Mouse (Mus musculus): ENCODE results near the gene Lurap1.

The Lurap1 gene

DNA sequence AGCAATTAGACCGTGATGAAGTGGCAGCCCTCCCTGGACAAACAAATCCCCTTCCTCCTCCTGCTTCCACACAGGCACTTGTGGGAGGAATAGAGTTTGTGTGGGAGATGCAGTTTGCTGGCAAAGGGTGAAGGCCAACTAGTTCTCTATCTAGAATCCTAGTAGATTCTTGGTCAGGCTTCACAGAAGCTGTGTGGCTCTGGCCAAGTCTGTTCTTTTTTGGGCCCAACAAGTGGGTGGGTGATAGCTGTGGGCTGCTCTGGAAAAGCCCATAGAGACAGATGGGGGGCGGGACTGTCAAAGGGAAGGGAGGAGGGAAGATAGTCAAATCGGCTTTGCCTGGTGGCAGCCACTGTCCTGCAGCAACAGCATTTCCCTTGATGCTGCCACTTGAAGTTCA, 9.6 kb upstream of the Lurap1 start:
- DNase-seq (ENCODE audit: low spot score in 2 of 2), result no peak

DNA sequence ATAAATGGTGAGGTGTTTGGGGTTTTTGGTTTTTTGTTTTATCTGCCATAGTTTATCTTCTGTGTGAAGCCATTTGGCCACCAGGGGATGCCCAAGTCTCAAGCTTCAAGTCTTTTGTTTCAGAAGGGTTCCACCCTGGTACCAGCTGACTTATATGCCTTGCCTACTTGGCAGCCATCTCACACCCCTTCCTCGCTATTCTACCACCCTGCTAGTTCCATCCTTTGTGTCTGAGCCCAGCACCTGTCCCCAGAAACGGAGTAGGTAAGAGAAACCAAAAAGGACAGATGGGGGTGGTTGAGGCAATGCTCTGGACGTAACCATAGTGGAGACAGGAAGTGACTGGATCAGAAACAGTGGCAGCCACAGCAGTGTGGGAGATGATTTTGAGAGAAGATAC, 8.8 kb upstream of the Lurap1 start:
- peak in 1 of 2 experiments; percentile 39 for DNase-seq (ENCODE audit: low spot score in 2 of 2)

DNA sequence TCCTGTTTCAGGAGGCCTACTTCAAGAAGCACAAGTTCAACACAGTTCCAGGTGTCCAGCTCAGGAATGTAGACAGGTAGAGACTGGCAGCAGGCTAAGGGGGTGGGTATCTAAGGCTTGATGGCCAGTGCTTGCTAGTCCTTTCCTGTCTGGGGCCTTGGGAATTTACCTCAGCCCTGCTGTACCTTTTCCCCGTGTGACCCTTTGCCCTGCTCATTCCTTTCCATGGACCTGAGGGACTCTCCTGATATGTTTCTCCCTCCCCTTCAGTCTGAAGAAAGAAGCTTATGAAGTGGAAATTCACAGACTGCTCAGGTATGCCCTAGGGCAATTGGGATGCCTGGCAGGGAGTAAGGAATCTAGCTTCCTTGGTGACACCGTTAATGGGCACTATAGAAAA, 6.7 kb upstream of the Lurap1 start:
- no peak for DNase-seq (ENCODE audit: low spot score in 2 of 2)

DNA sequence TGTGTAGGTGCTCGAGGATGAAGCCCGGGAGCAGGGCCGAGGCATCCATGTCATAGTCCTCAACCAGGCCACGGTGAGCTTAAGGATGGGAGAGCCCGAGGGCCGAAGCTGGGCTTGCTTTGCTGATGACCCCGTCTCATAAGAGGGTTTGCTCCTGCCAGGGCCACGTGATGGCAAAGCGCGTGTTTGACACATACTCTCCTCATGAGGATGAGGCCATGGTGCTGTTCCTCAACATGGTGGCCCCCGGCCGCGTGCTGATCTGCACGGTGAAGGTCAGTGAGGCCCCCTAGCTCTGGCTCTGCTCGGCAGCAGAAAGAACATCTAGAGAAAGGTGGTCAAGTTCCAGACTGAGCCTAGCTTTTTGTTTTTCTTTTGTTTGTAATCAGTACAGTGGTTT, 1.6 kb upstream of the Lurap1 start:
- DNase-seq (ENCODE audit: low spot score in 2 of 2), result no peak

DNA sequence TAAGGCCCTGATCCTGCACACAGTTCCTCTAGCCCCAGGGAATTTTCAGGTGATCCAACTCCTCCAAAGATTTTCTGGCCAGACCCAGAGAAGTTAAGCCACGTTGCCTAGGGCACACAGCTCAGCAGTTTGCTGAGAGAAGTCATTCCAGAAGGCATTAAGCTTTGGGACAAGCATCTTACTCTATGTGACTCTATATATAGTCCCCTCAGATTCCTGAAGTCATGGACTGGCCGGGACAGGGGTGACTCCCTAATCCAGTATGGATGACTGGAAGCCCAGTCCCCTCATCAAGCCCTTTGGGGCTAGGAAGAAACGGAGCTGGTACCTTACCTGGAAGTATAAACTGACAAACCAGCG, 296 bp downstream of the Lurap1 start:
- no peak for DNase-seq (ENCODE audit: low spot score in 2 of 2)

DNA sequence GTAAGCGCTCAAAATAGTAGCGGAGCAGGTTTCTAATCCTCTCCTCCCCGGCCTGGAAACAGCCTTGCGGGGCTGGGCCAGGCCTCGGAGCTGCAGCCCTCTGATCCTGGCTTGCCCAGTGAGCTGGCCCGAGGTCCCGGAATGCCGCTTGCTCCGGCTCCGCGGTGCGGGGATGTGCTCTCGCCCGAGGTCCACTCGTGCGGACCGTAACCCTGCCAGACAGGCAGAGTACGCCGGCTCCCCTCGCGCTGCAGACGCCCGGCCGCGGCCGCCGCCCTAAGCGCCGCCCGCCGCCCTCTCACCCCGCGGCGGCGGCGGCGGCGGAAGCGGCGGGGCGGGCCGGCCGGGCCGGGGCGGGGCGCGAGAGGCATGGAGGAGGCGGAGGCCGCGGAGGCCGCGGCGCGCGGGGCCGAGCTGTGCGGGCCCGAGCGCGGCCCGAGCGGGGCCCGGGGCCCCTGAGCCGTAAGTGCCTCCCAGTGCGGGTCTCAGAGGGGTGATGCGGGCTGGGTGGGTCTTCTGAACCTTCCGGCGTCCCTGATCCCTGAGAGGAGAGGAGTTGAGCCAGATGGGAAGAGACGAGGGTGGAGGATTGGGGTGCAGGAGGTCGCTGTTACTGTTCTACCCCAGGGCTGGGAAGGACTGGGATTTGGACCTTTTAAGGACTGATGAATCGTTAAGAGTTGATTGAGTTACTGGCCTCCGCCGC, 829 bp downstream of the Lurap1 start:
- DNase-seq (ENCODE audit: low spot score in 2 of 2), result peak; percentile 34 to 63

DNA sequence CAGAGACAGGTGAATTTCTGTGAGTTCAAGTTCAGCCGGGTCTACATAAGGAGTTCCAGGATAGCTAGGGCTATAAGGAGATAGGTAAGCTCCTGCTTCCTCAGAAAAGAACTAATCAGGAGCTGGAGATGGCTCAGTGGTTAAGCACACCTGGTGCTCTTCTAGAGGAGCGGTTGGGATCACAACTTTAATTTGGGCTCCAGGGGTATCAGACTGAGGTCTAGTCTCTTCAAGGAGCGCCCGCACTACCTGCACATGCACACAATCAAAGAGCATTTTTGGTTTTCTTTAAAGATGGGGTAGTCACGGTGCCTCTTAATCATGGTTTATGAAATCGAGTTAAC, 1.4 kb downstream of the Lurap1 start:
- DNase-seq (ENCODE audit: low spot score in 2 of 2), result no peak

DNA sequence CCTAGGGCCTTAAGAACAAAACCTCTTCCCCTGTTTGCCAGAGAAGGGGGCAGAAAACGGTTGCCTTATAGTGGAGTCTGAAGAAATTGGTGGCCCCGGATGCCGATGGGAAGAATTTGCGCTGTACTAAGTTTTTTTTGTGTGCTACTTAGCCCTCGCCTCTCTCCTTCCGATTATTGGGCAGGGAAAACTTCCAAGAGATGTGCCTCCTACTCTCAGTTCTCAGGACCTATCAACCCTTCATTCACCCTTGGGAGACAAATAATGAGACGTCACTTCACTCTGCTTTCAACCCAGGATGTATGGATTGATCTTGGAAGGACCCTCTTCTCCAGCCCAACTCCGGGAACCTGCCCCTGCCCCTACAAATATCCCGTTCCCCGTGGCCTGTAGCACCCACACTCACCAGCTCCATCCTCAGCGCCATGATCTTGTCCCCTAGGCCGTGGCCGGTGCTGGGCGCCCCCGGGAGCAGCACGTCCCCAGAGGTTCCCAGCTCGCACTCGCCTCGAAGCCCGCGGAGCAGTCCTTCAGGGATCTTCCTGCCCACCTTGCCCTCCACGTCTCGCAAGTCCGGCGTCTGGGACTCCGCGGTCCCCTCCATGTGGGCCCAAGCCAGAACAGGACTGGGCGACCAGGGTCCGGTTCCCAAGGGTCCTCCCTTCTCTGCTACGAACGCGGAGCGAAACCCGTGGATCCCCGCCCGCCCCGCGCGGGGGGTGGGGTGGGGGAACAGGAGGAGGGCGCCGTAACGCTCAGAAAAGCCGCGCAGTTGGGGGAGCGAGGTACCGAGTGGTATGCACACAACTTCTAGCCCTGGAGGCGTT, 7.0 kb downstream of the Lurap1 start:
- peak; percentile 29 to 52 for DNase-seq (ENCODE audit: low spot score in 2 of 2)

DNA sequence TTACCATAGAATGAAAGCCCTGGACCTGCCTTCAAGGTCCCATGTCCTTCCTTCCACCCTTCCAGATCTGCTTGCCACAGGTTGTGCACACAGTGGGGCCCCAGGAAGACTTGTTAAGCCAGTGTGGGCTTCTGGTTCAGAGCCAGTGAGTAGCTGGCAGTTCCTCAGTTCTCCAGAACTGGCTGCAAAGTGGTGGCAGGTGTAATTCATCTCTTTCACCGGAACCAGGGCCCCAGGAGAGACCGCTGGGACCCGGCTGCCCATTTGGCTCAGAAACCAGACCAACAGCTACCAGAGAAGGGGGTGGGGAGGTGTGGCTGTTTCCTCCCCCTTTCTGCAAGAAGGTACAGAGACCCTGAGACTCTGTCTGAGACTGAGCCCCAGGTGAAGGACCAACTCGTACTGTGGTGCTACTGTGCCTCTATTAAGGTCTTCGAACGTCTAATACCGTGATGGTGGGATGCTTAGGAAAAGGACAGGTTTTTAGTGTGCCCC, 7.8 kb downstream of the Lurap1 start:
- peak in 1 of 2 experiments; percentile 59 for DNase-seq (ENCODE audit: low spot score in 2 of 2)

DNA sequence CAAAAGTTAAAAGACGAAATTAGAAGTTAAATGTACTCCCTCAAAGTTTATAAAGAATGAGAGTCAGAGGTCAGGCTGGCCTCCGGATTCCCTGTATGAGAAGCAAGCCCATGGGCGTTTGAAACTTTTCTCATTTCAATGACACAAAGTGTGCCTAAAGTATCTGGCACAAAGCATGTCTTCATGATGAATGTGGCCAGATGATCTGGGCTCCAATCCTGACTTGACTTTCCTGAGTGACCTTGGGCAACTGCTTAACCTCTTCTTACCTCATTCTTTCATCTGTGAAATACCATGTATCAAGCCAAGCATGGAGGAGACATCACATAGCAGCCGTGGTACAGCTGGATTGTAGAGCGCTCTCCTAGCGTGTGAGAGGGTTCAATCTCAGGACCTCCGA, 8.9 kb downstream of the Lurap1 start:
- no peak for DNase-seq (ENCODE audit: low spot score in 2 of 2)

DNA sequence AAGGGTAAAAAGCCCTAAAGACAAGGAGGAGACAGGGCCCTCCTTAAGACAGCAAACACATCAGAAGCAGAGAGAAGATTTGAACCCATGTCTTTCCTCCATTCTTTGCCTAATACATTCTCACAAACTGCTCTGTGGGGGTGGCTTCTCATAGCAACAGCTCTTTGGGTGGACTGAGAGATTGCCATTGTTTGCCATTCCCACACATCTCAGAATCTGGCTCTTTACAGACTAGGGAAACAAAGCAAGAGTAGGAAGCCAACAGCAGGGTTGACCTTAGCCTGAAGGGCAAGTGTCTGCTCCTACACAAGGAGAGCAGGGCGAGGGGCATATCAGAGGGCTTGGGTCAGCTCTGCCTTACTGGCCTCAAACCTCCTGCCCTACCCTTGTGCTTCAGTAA, 9.4 kb downstream of the Lurap1 start:
- no peak for DNase-seq (ENCODE audit: low spot score in 2 of 2)

DNA sequence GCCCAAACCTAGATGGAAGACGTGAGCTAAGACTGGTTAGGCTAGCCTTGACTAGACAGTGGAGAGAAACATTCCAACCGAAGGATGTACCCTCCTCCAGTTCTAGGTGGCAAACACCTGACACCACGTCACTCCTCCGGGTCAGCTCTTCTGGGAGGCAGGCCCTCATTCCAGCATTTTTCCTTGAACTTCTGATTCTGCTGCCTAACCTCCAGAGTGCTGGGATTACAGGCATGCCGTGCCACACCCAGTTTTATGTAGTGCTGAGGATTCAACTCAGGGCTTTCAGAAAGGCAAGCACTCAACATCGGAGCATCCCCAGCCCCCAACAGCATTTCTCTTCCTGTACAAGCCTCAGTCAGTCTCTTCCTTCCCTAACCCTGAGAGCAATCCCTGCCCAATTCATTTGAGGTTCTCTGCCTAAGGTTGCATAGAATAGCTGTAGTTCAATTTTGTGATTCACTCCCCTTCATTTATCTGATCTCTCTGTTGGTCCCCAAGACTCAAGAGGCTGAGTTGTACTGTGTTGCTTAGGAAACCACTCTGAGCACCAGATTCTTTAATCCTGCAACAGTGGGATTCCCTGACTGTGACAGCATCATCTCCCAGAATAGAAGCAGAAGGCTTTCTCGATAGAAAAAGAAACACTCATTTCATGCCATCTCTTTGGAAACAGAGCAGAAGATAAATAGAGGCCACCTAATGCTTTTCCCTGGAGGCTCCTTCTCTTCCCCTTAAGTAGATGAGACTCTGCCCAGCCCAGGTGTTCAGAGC, 10.2 kb downstream of the Lurap1 start:
- DNase-seq (ENCODE audit: low spot score in 2 of 2), result no peak

DNA sequence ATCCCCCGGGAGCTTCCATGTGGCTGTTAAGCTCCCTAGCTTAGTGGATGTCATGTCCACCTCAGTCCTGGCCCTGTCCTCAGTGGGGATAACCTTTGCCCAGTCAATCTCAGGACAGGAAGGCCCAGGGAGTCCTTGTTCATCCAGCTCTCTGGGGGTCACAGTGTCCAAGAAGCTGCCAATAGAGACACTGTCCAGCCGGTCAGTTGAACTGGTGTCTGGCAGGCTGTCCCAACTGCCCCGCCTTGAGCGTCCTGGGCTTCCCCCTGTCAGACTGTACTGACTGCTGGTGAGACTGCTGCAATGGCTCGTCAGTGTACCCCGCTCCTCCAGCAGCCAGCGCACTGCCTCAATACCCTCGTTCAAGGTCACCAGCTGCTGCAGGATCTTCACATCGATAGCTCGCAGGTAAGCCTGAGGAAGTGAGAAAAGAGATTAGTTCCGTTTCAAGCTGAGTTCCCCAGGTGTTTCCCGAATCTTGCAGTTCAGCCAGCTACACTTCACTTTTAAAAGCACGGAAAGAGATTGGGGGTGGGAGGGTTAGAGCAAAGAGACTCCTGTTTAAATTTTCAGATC, 13.6 kb downstream of the Lurap1 start:
- no peak for DNase-seq (ENCODE audit: low spot score in 2 of 2)

DNA sequence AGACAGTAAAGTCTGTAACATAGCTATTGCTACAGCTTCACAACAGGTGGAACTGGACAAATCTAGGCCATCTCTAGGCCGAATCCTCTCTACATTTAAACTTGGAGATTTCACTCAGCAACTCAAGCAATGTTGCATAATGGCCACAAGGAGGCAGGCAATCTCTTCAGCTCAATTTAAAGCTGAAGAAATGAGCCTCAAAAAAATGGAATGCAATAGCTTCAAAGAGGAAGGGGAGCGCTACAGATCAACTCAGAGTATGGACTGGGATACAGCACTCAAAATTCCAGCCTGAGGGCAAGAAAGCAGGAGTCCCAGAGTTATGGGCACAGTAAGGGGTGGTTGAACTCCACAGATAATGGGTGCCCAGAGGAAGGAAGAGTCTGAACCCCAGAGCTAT, 16.1 kb downstream of the Lurap1 start:
- no peak for DNase-seq (ENCODE audit: low spot score in 2 of 2)

DNA sequence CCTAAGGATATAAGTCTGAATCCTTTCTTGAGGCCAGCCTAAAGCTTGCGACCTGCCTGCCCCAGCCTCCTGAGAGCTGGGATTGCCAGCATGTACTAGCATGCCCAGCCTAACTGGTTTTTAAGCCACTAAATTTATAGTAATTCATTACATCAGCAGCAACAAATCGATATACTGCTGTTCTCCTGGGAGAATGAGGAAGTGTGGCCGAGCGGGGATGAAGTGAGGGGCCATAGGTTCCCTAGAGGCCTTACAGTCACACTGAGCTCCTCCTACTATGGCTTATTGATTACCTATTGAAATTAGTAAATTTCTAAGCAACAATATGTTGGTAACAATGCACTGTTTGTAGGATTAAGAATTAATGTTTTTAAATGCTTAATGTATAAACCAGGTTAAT, 18.0 kb downstream of the Lurap1 start:
- no peak for DNase-seq (ENCODE audit: low spot score in 2 of 2)

DNA sequence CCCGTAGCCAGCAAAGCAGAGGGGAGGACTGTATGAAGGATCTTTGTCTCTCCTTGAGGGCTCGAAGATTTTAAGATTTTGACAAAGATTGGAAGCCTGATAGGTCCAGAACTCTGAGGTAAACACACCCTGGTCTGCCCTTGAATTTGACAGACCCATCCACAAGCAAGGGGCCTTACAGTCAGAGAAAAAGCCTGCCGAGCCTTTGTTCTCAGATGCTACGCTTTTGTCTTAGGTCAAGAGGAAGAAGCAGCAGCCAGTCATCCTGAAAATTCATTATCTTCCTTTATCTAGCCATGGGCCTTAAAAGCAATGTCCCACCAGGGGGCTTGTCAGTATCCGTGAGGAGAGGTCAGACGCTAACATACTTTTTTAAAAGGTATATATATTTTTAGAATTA, 23.2 kb downstream of the Lurap1 start:
- no peak for DNase-seq (ENCODE audit: low spot score in 2 of 2)

DNA sequence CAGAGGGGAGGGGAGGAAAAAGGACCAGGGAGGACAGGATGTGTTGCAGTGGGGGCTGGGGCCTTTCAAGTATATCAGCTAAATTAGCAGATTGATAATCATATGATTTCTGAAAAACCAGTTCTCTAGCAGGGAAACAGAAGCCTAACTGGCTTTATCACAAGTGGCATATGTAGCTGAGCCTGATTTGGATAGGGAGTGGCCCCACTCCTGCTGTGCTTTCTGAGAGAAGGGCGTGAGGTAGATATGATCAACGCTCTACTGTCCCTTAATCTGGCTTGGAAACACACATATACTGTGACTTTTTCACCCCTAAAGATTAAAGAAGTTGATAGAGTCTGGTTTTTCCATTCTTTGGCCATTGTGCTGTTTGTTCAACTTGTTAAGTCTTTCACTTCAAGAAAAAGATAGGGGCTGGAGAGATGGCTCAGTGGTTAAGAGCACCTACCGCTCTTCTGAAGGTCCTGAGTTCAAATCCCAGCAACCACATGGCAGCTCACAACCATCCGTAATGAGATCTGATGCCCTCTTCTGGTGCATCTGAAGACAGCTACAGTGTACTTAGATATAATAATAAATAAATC, 25.2 kb downstream of the Lurap1 start:
- DNase-seq (ENCODE audit: low spot score in 2 of 2), result no peak

DNA sequence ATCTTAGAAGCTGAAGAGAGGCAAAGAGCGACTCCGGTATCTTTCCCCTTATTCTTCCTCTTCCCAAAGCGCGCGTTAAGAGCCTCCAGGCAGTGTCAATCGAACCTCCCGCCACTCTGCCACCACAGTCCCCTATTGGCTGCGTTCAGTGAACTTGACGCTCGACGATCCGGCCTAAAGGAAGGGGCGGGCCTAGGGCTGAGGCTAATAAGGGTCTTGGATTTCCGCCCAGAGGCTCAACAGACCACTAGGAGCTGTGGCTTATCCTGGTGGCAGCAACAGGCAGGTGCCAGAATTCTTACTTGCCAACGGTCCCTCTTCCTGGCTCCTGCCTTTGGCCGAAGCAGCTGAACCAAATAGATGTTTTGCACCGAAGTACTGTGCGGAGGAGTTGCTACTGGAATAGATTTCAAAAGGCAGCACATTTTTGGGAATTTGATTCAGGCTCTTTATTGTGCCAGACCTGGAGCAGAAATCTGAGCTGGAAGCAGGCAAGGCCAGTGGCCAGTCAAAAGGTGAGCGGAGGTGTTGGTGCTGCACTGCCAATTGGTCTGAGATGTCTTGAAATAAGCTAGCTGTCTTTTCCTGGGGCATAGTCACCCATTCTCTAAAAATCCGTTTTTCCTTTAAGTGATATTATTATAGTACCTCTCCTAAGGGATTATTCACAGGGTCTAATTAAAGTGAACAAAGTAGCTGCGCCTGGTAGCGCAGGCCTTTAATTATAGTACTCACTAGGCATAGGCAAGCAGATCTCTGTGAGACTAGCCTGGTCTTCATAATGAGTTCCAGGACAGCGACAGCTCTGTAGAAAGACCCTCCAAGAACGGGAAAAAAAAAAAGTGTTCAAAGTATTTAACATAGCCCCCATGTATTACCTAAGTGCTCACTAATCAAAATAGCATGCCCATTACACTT, 27.3 kb downstream of the Lurap1 start, which contains the start of the genes Rad54l and Pomgnt1:
Rad54l (minus strand) TSS at position 89 of the 918 bp plus-strand sequence.
Pomgnt1 (plus strand) TSS at position 239 of the 918 bp plus-strand sequence.
- DNase-seq (ENCODE audit: low spot score in 2 of 2), result peak; percentile 59 to 79

DNA sequence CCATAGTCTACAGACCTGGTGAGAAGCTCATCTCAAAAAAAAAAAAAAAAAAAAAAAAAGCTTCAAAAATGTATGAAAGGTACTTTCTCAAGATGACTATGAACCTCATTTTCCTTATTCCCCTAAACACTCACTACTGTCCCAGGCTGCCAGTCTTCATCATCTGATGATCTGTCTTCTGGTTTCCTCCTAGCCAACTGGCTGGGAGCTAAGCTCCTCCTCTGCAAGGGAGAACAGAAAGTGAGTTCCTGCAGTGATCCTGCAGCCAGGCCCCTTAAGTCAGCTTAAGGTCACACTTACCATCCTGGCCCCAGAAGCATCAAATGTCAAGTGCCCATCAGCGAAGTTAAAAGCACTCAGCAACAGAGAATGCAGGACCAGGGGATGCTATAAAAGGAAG, 28.4 kb downstream of the Lurap1 start:
- no peak for DNase-seq (ENCODE audit: low spot score in 2 of 2)

DNA sequence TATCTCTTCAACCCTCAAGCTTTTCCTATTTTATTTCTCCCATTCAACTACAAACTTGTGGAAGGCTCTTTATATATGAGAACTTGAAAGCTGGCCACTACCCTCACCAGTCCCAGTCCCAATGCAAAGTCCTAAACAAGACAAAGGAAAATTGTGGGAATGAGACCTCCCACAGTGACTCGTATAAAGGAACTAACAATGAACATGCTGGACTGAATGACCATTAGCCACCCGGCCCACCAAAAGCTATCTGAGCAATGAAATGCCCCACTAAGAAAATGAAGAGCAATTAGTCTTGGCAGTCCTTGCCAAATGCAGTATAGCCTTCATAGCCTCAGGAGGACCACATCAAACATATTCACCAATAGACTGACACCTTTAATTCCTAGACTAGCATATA, 39.7 kb downstream of the Lurap1 start:
- no peak for DNase-seq (ENCODE audit: low spot score in 2 of 2)

DNA sequence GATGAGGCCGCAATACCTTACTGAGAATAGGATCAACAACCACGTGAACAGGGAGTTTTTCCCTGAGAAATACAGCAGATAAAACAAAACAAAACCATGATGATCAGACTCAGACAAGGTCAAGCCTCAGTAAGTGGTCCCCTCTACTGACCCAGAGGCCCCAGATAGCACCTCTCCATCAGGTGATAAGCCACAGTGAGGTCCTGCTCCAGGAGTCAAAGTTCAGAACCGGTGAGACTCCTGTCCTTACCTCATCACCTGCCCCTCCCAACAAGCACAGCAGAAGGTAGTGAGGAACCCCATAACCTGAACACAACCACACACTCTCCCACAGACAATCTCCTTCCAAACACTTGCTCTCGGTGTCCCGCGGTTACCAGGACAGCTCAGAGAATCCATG, 40.4 kb downstream of the Lurap1 start:
- DNase-seq (ENCODE audit: low spot score in 2 of 2), result no peak
